Mouse (Mus musculus): ENCODE results near the gene Fkbp11. TPM values are rescaled to one million over a fixed set of nuclear protein-coding genes. Genes with fewer than 3 reads are reported as not detected.

Fkbp11 gene
- total RNA-seq, 1 experiment, result 105 TPM

GRCm38 (mm10) chr15:98738796-98739195, 10.8 kb upstream of the Fkbp11 start:
- no peaks in the 10 kb centered on the region for H3K9me3 ChIP-seq (ENCODE audit: control insufficient read depth, insufficient read depth, low read depth, low read length)
- in situ Hi-C loops (cut with MboI; ENCODE audit: low sequenced_read_pairs in 2 of 2, unreplicated experiment in 2 of 2), result no loop called here
- H3K4me1 ChIP-seq (ENCODE audit: control insufficient read depth in 2 of 2, insufficient read depth in 2 of 2, low read length in 2 of 2, poor library complexity in 1 of 2), result no peaks in the 10 kb centered on the region
- DNase-seq (ENCODE audit: low read depth, low spot score), result no peak
- H3K27ac ChIP-seq (ENCODE audit: insufficient read depth, low read depth, low read length, poor library complexity, severe bottlenecking), result no peak overlapping the region
- TF ChIP-seq ZC3H11A (IDR thresholded peaks at IDR 0.05; ENCODE audit: borderline replicate concordance, low read depth, low read length), result no peak
- no peak for TF ChIP-seq ZNF384 (IDR thresholded peaks at IDR 0.05; ENCODE audit: low read depth, low read length)
- no peak for TF ChIP-seq HCFC1 (IDR thresholded peaks at IDR 0.05; ENCODE audit: borderline replicate concordance, insufficient read depth, low read length)
- no peak for TF ChIP-seq CHD2 (IDR thresholded peaks at IDR 0.05; ENCODE audit: low read depth, low read length)
- TF ChIP-seq MAFK (IDR thresholded peaks at IDR 0.05; ENCODE audit: insufficient read depth, low read depth, low read length), result no peak
- H3K36me3 ChIP-seq (ENCODE audit: control insufficient read depth, insufficient read depth, low read length, poor library complexity, severe bottlenecking), result peaks cover 39% of the 10 kb centered on the region
- H3K4me3 ChIP-seq (ENCODE audit: insufficient read depth in 1 of 2, low read depth in 1 of 2, low read length in 2 of 2, poor library complexity in 1 of 2, severe bottlenecking in 1 of 2), result no peak overlapping the region
- no peak overlapping the region for H3K9ac ChIP-seq (ENCODE audit: insufficient read depth, low read depth, low read length, poor library complexity, severe bottlenecking)

- in situ Hi-C loops (cut with MboI; ENCODE audit: low sequenced_read_pairs in 2 of 2, unreplicated experiment in 2 of 2), result no loop called here
- H3K27ac ChIP-seq (ENCODE audit: insufficient read depth, low read depth, low read length, poor library complexity, severe bottlenecking), result no peak overlapping the region
- peaks cover 39% of the 10 kb centered on the region for H3K36me3 ChIP-seq (ENCODE audit: control insufficient read depth, insufficient read depth, low read length, poor library complexity, severe bottlenecking)
- H3K4me3 ChIP-seq (ENCODE audit: insufficient read depth in 1 of 2, low read depth in 1 of 2, low read length in 2 of 2, poor library complexity in 1 of 2, severe bottlenecking in 1 of 2), result no peak overlapping the region
- no peaks in the 10 kb centered on the region for H3K4me1 ChIP-seq (ENCODE audit: control insufficient read depth in 2 of 2, insufficient read depth in 2 of 2, low read length in 2 of 2, poor library complexity in 1 of 2)
- no peak overlapping the region for H3K9ac ChIP-seq (ENCODE audit: insufficient read depth, low read depth, low read length, poor library complexity, severe bottlenecking)
- H3K9me3 ChIP-seq (ENCODE audit: control insufficient read depth, insufficient read depth, low read depth, low read length), result no peaks in the 10 kb centered on the region
- TF ChIP-seq CHD2 (IDR thresholded peaks at IDR 0.05; ENCODE audit: low read depth, low read length) (no peak), ZNF384 (IDR thresholded peaks at IDR 0.05; ENCODE audit: low read depth, low read length) (no peak), MAFK (IDR thresholded peaks at IDR 0.05; ENCODE audit: insufficient read depth, low read depth, low read length) (no peak), HCFC1 (IDR thresholded peaks at IDR 0.05; ENCODE audit: borderline replicate concordance, insufficient read depth, low read length) (no peak), ZC3H11A (IDR thresholded peaks at IDR 0.05; ENCODE audit: borderline replicate concordance, low read depth, low read length) (no peak)
- DNase-seq (ENCODE audit: low read depth, low spot score), result no peak
These were observed 9.9 kb upstream of the Fkbp11 start for GRCm38 (mm10) chr15:98737881-98738280.

GRCm38 (mm10) chr15:98736521-98736920, 8.5 kb upstream of the Fkbp11 start:
- in situ Hi-C loops (cut with MboI; ENCODE audit: low sequenced_read_pairs in 2 of 2, unreplicated experiment in 2 of 2), result no loop called here
- Histone ChIP-seq H3K27ac (ENCODE audit: insufficient read depth, low read depth, low read length, poor library complexity, severe bottlenecking) (no peak overlapping the region), H3K4me3 (ENCODE audit: insufficient read depth in 1 of 2, low read depth in 1 of 2, low read length in 2 of 2, poor library complexity in 1 of 2, severe bottlenecking in 1 of 2) (no peak overlapping the region), H3K9ac (ENCODE audit: insufficient read depth, low read depth, low read length, poor library complexity, severe bottlenecking) (no peak overlapping the region), H3K9me3 (ENCODE audit: control insufficient read depth, insufficient read depth, low read depth, low read length) (no peaks in the 10 kb centered on the region), H3K4me1 (ENCODE audit: control insufficient read depth in 2 of 2, insufficient read depth in 2 of 2, low read length in 2 of 2, poor library complexity in 1 of 2) (peaks cover 0 to 7% of the 10 kb centered on the region in 2 experiments; a peak in 2 of 4 replicates), H3K36me3 (ENCODE audit: control insufficient read depth, insufficient read depth, low read length, poor library complexity, severe bottlenecking) (peaks cover 34% of the 10 kb centered on the region)
- TF ChIP-seq HCFC1 (IDR thresholded peaks at IDR 0.05; ENCODE audit: borderline replicate concordance, insufficient read depth, low read length) (no peak), CHD2 (IDR thresholded peaks at IDR 0.05; ENCODE audit: low read depth, low read length) (no peak)
- DNase-seq (ENCODE audit: low read depth, low spot score), result no peak

- Histone ChIP-seq H3K9me3 (ENCODE audit: control insufficient read depth, insufficient read depth, low read depth, low read length) (no peaks in the 10 kb centered on the region), H3K36me3 (ENCODE audit: control insufficient read depth, insufficient read depth, low read length, poor library complexity, severe bottlenecking) (peaks cover 12% of the 10 kb centered on the region; the same call in 1 of the 2 replicates), H3K4me3 (ENCODE audit: insufficient read depth in 1 of 2, low read depth in 1 of 2, low read length in 2 of 2, poor library complexity in 1 of 2, severe bottlenecking in 1 of 2) (no peak overlapping the region), H3K9ac (ENCODE audit: insufficient read depth, low read depth, low read length, poor library complexity, severe bottlenecking) (no peak overlapping the region), H3K27ac (ENCODE audit: insufficient read depth, low read depth, low read length, poor library complexity, severe bottlenecking) (no peak overlapping the region), H3K4me1 (ENCODE audit: control insufficient read depth in 2 of 2, insufficient read depth in 2 of 2, low read length in 2 of 2, poor library complexity in 1 of 2) (peaks cover 0 to 10% of the 10 kb centered on the region in 2 experiments; a peak in 2 of 4 replicates)
- in situ Hi-C loops (cut with MboI; ENCODE audit: low sequenced_read_pairs in 2 of 2, unreplicated experiment in 2 of 2), result no loop called here
- no peak for TF ChIP-seq ZC3H11A (IDR thresholded peaks at IDR 0.05; ENCODE audit: borderline replicate concordance, low read depth, low read length)
- DNase-seq (ENCODE audit: low read depth, low spot score), result no peak
These were observed 6.1 kb upstream of the Fkbp11 start for GRCm38 (mm10) chr15:98733976-98734566.

GRCm38 (mm10) chr15:98733370-98733769, 5.4 kb upstream of the Fkbp11 start:
- in situ Hi-C loops (cut with MboI; ENCODE audit: low sequenced_read_pairs in 2 of 2, unreplicated experiment in 2 of 2), result no loop called here
- H3K27ac ChIP-seq (ENCODE audit: insufficient read depth, low read depth, low read length, poor library complexity, severe bottlenecking), result no peak overlapping the region
- no peak overlapping the region for H3K9ac ChIP-seq (ENCODE audit: insufficient read depth, low read depth, low read length, poor library complexity, severe bottlenecking)
- H3K4me1 ChIP-seq (ENCODE audit: control insufficient read depth in 2 of 2, insufficient read depth in 2 of 2, low read length in 2 of 2, poor library complexity in 1 of 2), result peaks cover 0 to 10% of the 10 kb centered on the region in 2 experiments; a peak in 2 of 4 replicates
- TF ChIP-seq ZNF384 (IDR thresholded peaks at IDR 0.05; ENCODE audit: low read depth, low read length) (no peak), HCFC1 (IDR thresholded peaks at IDR 0.05; ENCODE audit: borderline replicate concordance, insufficient read depth, low read length) (no peak), ZC3H11A (IDR thresholded peaks at IDR 0.05; ENCODE audit: borderline replicate concordance, low read depth, low read length) (no peak), MAFK (IDR thresholded peaks at IDR 0.05; ENCODE audit: insufficient read depth, low read depth, low read length) (no peak), CHD2 (IDR thresholded peaks at IDR 0.05; ENCODE audit: low read depth, low read length) (no peak)
- DNase-seq (ENCODE audit: low read depth, low spot score), result no peak
- H3K4me3 ChIP-seq (ENCODE audit: insufficient read depth in 1 of 2, low read depth in 1 of 2, low read length in 2 of 2, poor library complexity in 1 of 2, severe bottlenecking in 1 of 2), result no peak overlapping the region
- H3K36me3 ChIP-seq (ENCODE audit: control insufficient read depth, insufficient read depth, low read length, poor library complexity, severe bottlenecking), result peaks cover 10% of the 10 kb centered on the region; the same call in 1 of the 2 replicates
- H3K9me3 ChIP-seq (ENCODE audit: control insufficient read depth, insufficient read depth, low read depth, low read length), result no peaks in the 10 kb centered on the region

All from ES-E14 (cell line).